Mouse (Mus musculus) intestine, embryonic 16.5 days (tissue): Measurements from ENCODE around the gene Cacybp. TPM values are rescaled to one million over a fixed set of nuclear protein-coding genes. Genes with fewer than 3 reads are reported as not detected.

Source experiments
- polyA plus RNA-seq: library from polyadenylated mRNA; unstranded; fragments of >200 nt; fragmentation: Nextera tagmentation; extraction: Ambion mirVana; gene quantifications from 2 replicates; pipeline ENCODE4 v1.2.1, GENCODE M21; 2015

Gene Cacybp
- polyA plus RNA-seq, 1 experiment from 2014 or later: 181 TPM

Other genes starting within 250 kb of the Cacybp start
- gene 4930523C07Rik, start 168.5 kb downstream of the Cacybp start, polyA plus RNA-seq: 10.4 TPM in 2 replicates
- gene Tnn, start 59.3 kb downstream of the Cacybp start, polyA plus RNA-seq: 6.1 and 7.7 TPM in 2 replicates
- 273 and 306 TPM in 2 replicates for gene Mrps14, start 17.7 kb downstream of the Cacybp start, polyA plus RNA-seq